Mouse (Mus musculus) C2C12 (cell line): Measurements from ENCODE around the gene Gm43191.

Source experiments
- CEBPB ChIP-seq: IDR thresholded peaks from one replicate; pipeline ENCODE4 v1.6.1; 2011; ENCODE audit warnings: low read depth, mild to moderate bottlenecking, control low read depth, moderate library complexity
- CTCF ChIP-seq: IDR thresholded peaks from one replicate; pipeline ENCODE4 v1.5.1; 2011; ENCODE audit not compliant: control insufficient read depth, insufficient read depth, insufficient read length

GRCm38 (mm10) chr3:116703835-116704234 is 22.8 kb upstream of the Gm43191 start:
- TF ChIP-seq CTCF = no peak
- TF ChIP-seq CEBPB = no peak
